15 mouse cellular contexts compared by ENCODE assay signal in genomic region chr11:29884355-29884754, GRCm38 (mm10). TPM values are rescaled to one million over a fixed set of nuclear protein-coding genes. Genes with fewer than 3 reads are reported as not detected.
"Had no signal": no experiment of that assay in that cellular context is flagged by ENCODE, and none has a peak within 500 bp of the region (broad histone marks: within the 10 kb centered on the region; RNA-seq: fewer than 3 reads in every experiment).

No protein-coding gene starts in this region.

- DNase-seq: kidney, adult 8-10 months; kidney, postnatal 10 days; kidney, postnatal 36 days; layer of hippocampus, adult 9-11 months; layer of hippocampus, postnatal 36 days; liver, embryonic 13.5 days; lung, adult 2 months; lung, postnatal 14 days; lung, postnatal 4 days; thymus, postnatal 25 days had no signal

- H3K4me1 ChIP-seq: kidney, embryonic 15.5 days; liver, embryonic 13.5 days; midbrain, embryonic 12.5 days had no signal

- H3K4me3 ChIP-seq: kidney, embryonic 15.5 days; left cerebral cortex, adult 2 months; liver, embryonic 13.5 days; midbrain, embryonic 12.5 days had no signal

- H3K9me3 ChIP-seq: kidney, embryonic 15.5 days; liver, embryonic 13.5 days; midbrain, embryonic 12.5 days had no signal

- H3K27me3 ChIP-seq: kidney, embryonic 15.5 days; liver, embryonic 13.5 days had no signal

- H3K9ac ChIP-seq: kidney, embryonic 15.5 days; liver, embryonic 13.5 days; midbrain, embryonic 12.5 days had no signal

- H3K36me3 ChIP-seq: kidney, embryonic 15.5 days; liver, embryonic 13.5 days; midbrain, embryonic 12.5 days had no signal

- H3K27ac ChIP-seq: kidney, embryonic 15.5 days; left cerebral cortex, adult 2 months; liver, embryonic 13.5 days; midbrain, embryonic 12.5 days; stomach, postnatal 0 days had no signal

- H3K4me2 ChIP-seq: kidney, embryonic 15.5 days; liver, embryonic 13.5 days; midbrain, embryonic 12.5 days had no signal

RNA-seq across cellular contexts. Expression of gene 4931440F15Rik, which starts 58.9 kb away (rescaled TPM):
- polyA plus RNA-seq: liver, adult 2 months had no signal
